In genomic region chr7:16916342-16917265, GRCm38 (mm10) we compare ENCODE assay signal across 13 mouse cellular contexts. TPM values are rescaled to one million over a fixed set of nuclear protein-coding genes. Genes with fewer than 3 reads are reported as not detected.
DNase-seq lines count a peak whose midpoint lies in the region; ATAC-seq and TF ChIP-seq lines count a peak whose summit lies in the region.
"Had no signal": no experiment of that assay in that cellular context is flagged by ENCODE, and none has a peak within 500 bp of the region (broad histone marks: within the 10 kb centered on the region; RNA-seq: fewer than 3 reads in every experiment).

No protein-coding gene starts in this region.

- H3K9me3 ChIP-seq in heart, embryonic 13.5 days, result no peaks in the 10 kb centered on the region
- H3K9me3 ChIP-seq: kidney, embryonic 15.5 days; liver, embryonic 15.5 days had no signal

- no peak overlapping the region for H3K4me2 ChIP-seq in heart, embryonic 13.5 days
- H3K4me2 ChIP-seq: hindbrain, embryonic 14.5 days; kidney, embryonic 15.5 days; liver, embryonic 15.5 days had no signal

- intact Hi-C loops in left cerebral cortex, adult 2 months (cut with DNase I), result no loop called here

- H3K36me3 ChIP-seq in heart, embryonic 13.5 days, result peaks cover 78% of the 10 kb centered on the region

- H3K4me1 ChIP-seq in heart, embryonic 13.5 days, result peaks cover 53% of the 10 kb centered on the region

- ATAC-seq in heart, embryonic 13.5 days (ENCODE audit: extremely low read depth, insufficient number of reproducible peaks, low FRiP score, low TSS enrichment), result no peak
- ATAC-seq in megakaryocyte progenitor cell, adult 5-6 weeks (replicated peaks; ENCODE audit: poor library complexity), result peak; percentile 26; the same call in 1 of the 2 replicates
- ATAC-seq: Patski had no signal

- no peak overlapping the region for H3K27ac ChIP-seq in heart, embryonic 13.5 days (replicated peaks)
- H3K27ac ChIP-seq in left cerebral cortex, adult 2 months, result peak overlapping the region; percentile 69; the same call in 1 of the 2 replicates
- H3K27ac ChIP-seq: hindbrain, embryonic 14.5 days; kidney, embryonic 15.5 days; liver, embryonic 15.5 days had no signal

- peaks cover 16% of the 10 kb centered on the region for H3K27me3 ChIP-seq in heart, embryonic 13.5 days (replicated peaks)
- H3K27me3 ChIP-seq: kidney, embryonic 15.5 days; liver, embryonic 15.5 days; Patski had no signal

- DNase-seq in heart, adult 8-10 months (ENCODE audit: low spot score), result no peak
- DNase-seq in left cerebral cortex, adult 2 months (ENCODE audit: extremely low spot score in 1 of 2, low spot score in 2 of 2), result no peak
- DNase-seq in left cerebral cortex, adult 11 months (ENCODE audit: low spot score), result no peak
- peak; percentile 75 for DNase-seq in testis, postnatal 10 days (ENCODE audit: low spot score)
- DNase-seq in testis, postnatal 14 days (ENCODE audit: low spot score), result no peak
- DNase-seq in ovary, postnatal 36 days (ENCODE audit: low spot score), result no peak
- DNase-seq: spleen, adult 18-20 months had no signal

- no peak overlapping the region for H3K4me3 ChIP-seq in heart, embryonic 13.5 days
- H3K4me3 ChIP-seq in left cerebral cortex, adult 2 months, result no peak overlapping the region
- H3K4me3 ChIP-seq: kidney, embryonic 15.5 days; liver, embryonic 15.5 days had no signal

- peak overlapping the region; percentile 40; the same call in 1 of the 2 replicates for H3K9ac ChIP-seq in heart, embryonic 13.5 days
- H3K9ac ChIP-seq: hindbrain, embryonic 14.5 days; kidney, embryonic 15.5 days; liver, embryonic 15.5 days had no signal

- no peak; the same call in 1 of the 2 replicates for TF ChIP-seq CTCF in left cerebral cortex, adult 2 months (IDR thresholded peaks at IDR 0.05)

- WGBS in heart, embryonic 13.5 days, result 52% methylated on average over 30 of the region's 30 CpGs

RNA-seq across cellular contexts. Expression of gene Calm3, which starts 7.3 kb away (rescaled TPM):
- polyA plus RNA-seq in heart, embryonic 13.5 days (2015; fragmentation: Nextera tagmentation; extraction: Ambion mirVana), result 85.5 and 101 TPM in 2 replicates
- 100 to 1,000 TPM; 153 to 208 (median 191) TPM for total RNA-seq in heart, adult 8-10 months (2022)
- total RNA-seq in left cerebral cortex, adult 2 months (2021), result 1,000 to 10,000 TPM; 1,732 to 1,834 TPM
- total RNA-seq in megakaryocyte progenitor cell, adult 5-6 weeks (2015), result 125 and 150 TPM in 2 replicates
- 419 and 440 TPM in 2 replicates for total RNA-seq in megakaryocyte progenitor cell, adult 5-6 weeks (2017)

RNA-seq across cellular contexts. Expression of gene Ptgir, which starts 10.3 kb away (rescaled TPM):
- polyA plus RNA-seq in heart, embryonic 13.5 days (2015; fragmentation: Nextera tagmentation; extraction: Ambion mirVana), result 0.32 and 0.59 TPM in 2 replicates
- 1 to 10 TPM; 1.9 to 3.5 (median 3.1) TPM for total RNA-seq in heart, adult 8-10 months (2022)
- total RNA-seq in left cerebral cortex, adult 2 months (2021), result under 1 TPM; 0.11 to 0.21 TPM
- total RNA-seq in megakaryocyte progenitor cell, adult 5-6 weeks (2015), result 2.1 and 2.6 TPM in 2 replicates
- total RNA-seq in megakaryocyte progenitor cell, adult 5-6 weeks (2017), result 1.8 and 4.0 TPM in 2 replicates
- polyA plus RNA-seq: hindbrain, embryonic 14.5 days; Patski had no signal

RNA-seq across cellular contexts. Expression of gene Gng8, which starts 25.0 kb away (rescaled TPM):
- polyA plus RNA-seq in heart, embryonic 13.5 days (2015; fragmentation: Nextera tagmentation; extraction: Ambion mirVana), result 4.5 and 4.9 TPM in 2 replicates
- total RNA-seq in heart, adult 8-10 months (2022), result 1 to 10 TPM; 1.0 to 1.5 (median 1.1) TPM
- 1 to 10 TPM; 1.8 to 2.7 TPM for total RNA-seq in left cerebral cortex, adult 2 months (2021)
- total RNA-seq in megakaryocyte progenitor cell, adult 5-6 weeks (2015), result not detected in 2 replicates
- total RNA-seq in megakaryocyte progenitor cell, adult 5-6 weeks (2017), result not detected in 2 replicates

RNA-seq across cellular contexts. Expression of gene Pnmal2, which starts 27.9 kb away (rescaled TPM):
- 4.0 and 4.1 TPM in 2 replicates for polyA plus RNA-seq in heart, embryonic 13.5 days (2015; fragmentation: Nextera tagmentation; extraction: Ambion mirVana)
- total RNA-seq in heart, adult 8-10 months (2022), result 1 to 10 TPM; 3.5 to 4.9 (median 4.3) TPM
- 100 to 1,000 TPM; 304 to 311 TPM for total RNA-seq in left cerebral cortex, adult 2 months (2021)
- not detected in 2 replicates for total RNA-seq in megakaryocyte progenitor cell, adult 5-6 weeks (2015)
- 0.20 TPM in 1 of 2 replicates, not detected in the other for total RNA-seq in megakaryocyte progenitor cell, adult 5-6 weeks (2017)

RNA-seq across cellular contexts. Expression of gene Dact3, which starts 41.5 kb away (rescaled TPM):
- 4.6 and 4.7 TPM in 2 replicates for polyA plus RNA-seq in heart, embryonic 13.5 days (2015; fragmentation: Nextera tagmentation; extraction: Ambion mirVana)
- 1 to 10 TPM; 8.0 to 9.5 (median 8.6) TPM for total RNA-seq in heart, adult 8-10 months (2022)
- total RNA-seq in left cerebral cortex, adult 2 months (2021), result 100 to 1,000 TPM; 188 to 196 TPM
- not detected in 2 replicates for total RNA-seq in megakaryocyte progenitor cell, adult 5-6 weeks (2015)
- total RNA-seq in megakaryocyte progenitor cell, adult 5-6 weeks (2017), result 0.04 and 0.17 TPM in 2 replicates
